Mouse (Mus musculus) hindbrain, embryonic 16.5 days (tissue): Measurements from ENCODE around the gene Gm5108. TPM values are rescaled to one million over a fixed set of nuclear protein-coding genes. Genes with fewer than 3 reads are reported as not detected.

ENCODE experiments used
- ATAC-seq: fragments of 200-750 bp; cut with Nextera tagmentation; 2 replicates; pipeline ENCODE4 v1.8.0; 2017; ENCODE audit warnings: moderate TSS enrichment, moderate library complexity
- H3K27ac ChIP-seq: fragments of 300-500 bp; sonication (generic); 2 replicates; pipeline ENCODE4 v1.5.1; 2014; ENCODE audit warnings: low read depth, mild to moderate bottlenecking, control low read depth, low read length, moderate library complexity
- H3K27me3 ChIP-seq: fragments of 300-500 bp; sonication (generic); replicated peaks from 2 replicates; pipeline ENCODE4 v1.6.1; 2014; ENCODE audit warnings: low read length; ENCODE audit not compliant: control insufficient read depth, insufficient read depth
- H3K36me3 ChIP-seq: fragments of 300-500 bp; sonication (generic); 2 replicates; pipeline ENCODE4 v1.6.1; 2014; ENCODE audit warnings: mild to moderate bottlenecking, low read length, moderate library complexity, mixed read lengths; ENCODE audit not compliant: control insufficient read depth, insufficient read depth
- H3K4me1 ChIP-seq: fragments of 300-500 bp; sonication (generic); 2 replicates; pipeline ENCODE4 v1.6.1; 2014; ENCODE audit warnings: low read depth, low read length; ENCODE audit not compliant: control insufficient read depth, insufficient read depth
- H3K4me2 ChIP-seq: fragments of 300-500 bp; sonication (generic); 2 replicates; pipeline ENCODE4 v1.6.1; 2014; ENCODE audit warnings: mild to moderate bottlenecking, low read length, control low read depth, moderate library complexity
- H3K4me3 ChIP-seq: fragments of 300-500 bp; sonication (generic); 2 replicates; pipeline ENCODE4 v1.5.1; 2014; ENCODE audit warnings: mild to moderate bottlenecking, low read length, control low read depth, moderate library complexity
- H3K9ac ChIP-seq: fragments of 300-500 bp; sonication (generic); 2 replicates; pipeline ENCODE4 v1.6.1; 2014; ENCODE audit warnings: low read depth, mild to moderate bottlenecking, control low read depth, low read length, moderate library complexity
- H3K9me3 ChIP-seq: fragments of 300-500 bp; sonication (generic); 2 replicates; pipeline ENCODE4 v1.6.1; 2014; ENCODE audit warnings: mild to moderate bottlenecking, low read length, moderate library complexity; ENCODE audit not compliant: control insufficient read depth
- WGBS: fragments of 180-500 bp; shearing (Covaris S2); extraction: QIAGEN DNeasy Blood & Tissue Kit; methylation state at CpG from one replicate; pipeline ENCODE4 v1.1.7; 2014; 5-methylcytosine and 5-hydroxymethylcytosine counted together
- polyA plus RNA-seq: library from polyadenylated mRNA; unstranded; fragments of >200 nt; fragmentation: Nextera tagmentation; extraction: Ambion mirVana; gene quantifications from 2 replicates; pipeline ENCODE4 v1.2.1, GENCODE M21; 2015

Gm5108 gene
- not detected in 2 replicates for polyA plus RNA-seq

DNA sequence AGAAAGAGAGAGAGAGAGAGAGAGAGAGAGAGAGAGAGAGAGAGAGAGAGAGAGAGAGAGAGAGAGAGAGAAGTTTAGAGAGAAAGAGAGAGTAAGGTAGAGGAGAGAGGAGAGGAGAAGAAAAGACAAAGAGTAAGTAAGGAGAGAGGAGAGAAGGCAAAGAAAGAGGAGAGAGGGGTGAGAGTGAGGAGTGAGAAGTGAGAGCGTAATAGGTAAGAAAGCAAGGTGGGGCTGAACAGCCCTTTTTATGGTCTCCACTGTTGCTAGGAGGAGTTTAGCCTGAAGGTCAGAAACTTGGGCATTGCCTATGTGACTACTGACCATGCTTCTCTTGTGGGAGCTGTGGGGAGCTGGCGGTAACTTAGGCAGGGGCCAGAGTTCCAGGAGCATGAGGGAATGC lies at the start of gene Gm5108:
Gene Gm5108 (plus strand): TSS at position 301 of the 400 bp plus-strand sequence.
- no peak within 1 kb of the TSS for H3K4me3 ChIP-seq
- H3K27ac ChIP-seq, result no peak within 1 kb of the TSS
- H3K36me3 ChIP-seq, result no peaks in the 10 kb centered on the region
- H3K9me3 ChIP-seq, result no peaks in the 10 kb centered on the region
- ATAC-seq, result no peak
- no peak within 1 kb of the TSS for H3K4me2 ChIP-seq
- no peaks in the 10 kb centered on the region for H3K27me3 ChIP-seq
- no peaks in the 10 kb centered on the region for H3K4me1 ChIP-seq
- 94% methylated on average over 2 of the region's 2 CpGs for WGBS
- H3K9ac ChIP-seq, result no peak within 1 kb of the TSS

DNA sequence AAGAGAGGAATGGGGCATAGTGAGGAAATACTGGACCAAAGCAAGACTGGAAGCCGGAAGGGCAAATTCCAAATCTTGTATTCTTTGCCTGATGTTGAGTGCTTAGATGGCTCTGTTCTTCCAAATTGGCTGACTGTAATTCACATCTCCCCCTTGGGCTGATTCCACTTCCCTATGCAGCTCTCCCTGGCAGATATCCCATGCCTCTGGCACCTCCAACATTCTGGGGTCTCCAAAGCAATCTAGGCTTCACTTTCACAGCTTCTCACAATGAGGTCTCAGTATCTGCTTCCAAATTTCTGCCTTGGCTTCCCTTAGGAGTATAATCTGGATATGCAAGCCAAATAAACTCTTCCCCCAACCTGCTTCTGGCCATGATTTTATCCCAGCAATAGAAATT lies 42.5 kb upstream of the Gm5108 start:
- Histone ChIP-seq H3K27me3 (no peaks in the 10 kb centered on the region), H3K36me3 (no peaks in the 10 kb centered on the region), H3K9ac (no peak overlapping the region), H3K9me3 (no peaks in the 10 kb centered on the region), H3K4me1 (no peaks in the 10 kb centered on the region), H3K27ac (no peak overlapping the region), H3K4me2 (no peak overlapping the region), H3K4me3 (no peak overlapping the region)
- ATAC-seq, result no peak
- 95% methylated on average over 1 of the region's 1 CpGs for WGBS

GRCm38 (mm10) chr5:67904555-67904954 lies 36.9 kb upstream of the Gm5108 start:
- ATAC-seq, result no peak

DNA sequence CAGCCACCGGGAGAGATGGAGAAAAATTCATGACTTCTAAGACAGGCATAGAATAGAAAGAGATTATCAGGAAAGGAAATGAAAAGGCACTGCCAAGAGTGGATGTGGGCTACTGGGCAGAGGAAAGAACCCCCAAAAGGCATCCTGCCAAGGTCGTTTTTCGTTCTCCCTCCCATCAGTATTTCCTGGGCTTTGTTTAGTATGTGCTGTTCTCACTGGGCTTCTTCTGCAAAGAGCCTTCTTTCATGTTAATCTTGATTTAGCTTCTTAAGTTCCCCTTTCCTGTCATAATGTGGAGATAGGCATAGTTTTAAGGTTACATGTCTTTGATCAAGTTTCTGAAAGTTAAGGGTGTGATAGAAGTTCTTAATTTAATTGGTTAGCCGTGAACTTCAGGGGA lies 10.9 kb upstream of the Gm5108 start:
- Histone ChIP-seq H3K27me3 (no peaks in the 10 kb centered on the region), H3K27ac (no peak overlapping the region), H3K36me3 (no peaks in the 10 kb centered on the region), H3K4me3 (no peak overlapping the region), H3K9ac (no peak overlapping the region), H3K9me3 (no peaks in the 10 kb centered on the region), H3K4me2 (no peak overlapping the region), H3K4me1 (no peaks in the 10 kb centered on the region)
- no peak for ATAC-seq
- WGBS, result 64% methylated on average over 4 of the region's 4 CpGs

More at GRCm38 (mm10) chr5:67904555-67904954, 36.9 kb upstream of the Gm5108 start:
- Histone ChIP-seq H3K36me3 (no peaks in the 10 kb centered on the region), H3K27ac (no peak overlapping the region), H3K4me1 (no peaks in the 10 kb centered on the region), H3K9ac (no peak overlapping the region), H3K27me3 (no peaks in the 10 kb centered on the region), H3K4me3 (no peak overlapping the region), H3K9me3 (no peaks in the 10 kb centered on the region), H3K4me2 (no peak overlapping the region)
- WGBS, result 81% methylated on average over 2 of the region's 2 CpGs

- Histone ChIP-seq H3K36me3 (no peaks in the 10 kb centered on the region), H3K9ac (no peak overlapping the region), H3K27me3 (no peaks in the 10 kb centered on the region), H3K4me2 (no peak overlapping the region), H3K4me1 (no peaks in the 10 kb centered on the region), H3K4me3 (no peak overlapping the region), H3K27ac (no peak overlapping the region), H3K9me3 (no peaks in the 10 kb centered on the region)
- 71% methylated on average over 2 of the region's 2 CpGs for WGBS
- ATAC-seq, result no peak
These were observed 9.8 kb upstream of the Gm5108 start for GRCm38 (mm10) chr5:67931623-67932022.

DNA sequence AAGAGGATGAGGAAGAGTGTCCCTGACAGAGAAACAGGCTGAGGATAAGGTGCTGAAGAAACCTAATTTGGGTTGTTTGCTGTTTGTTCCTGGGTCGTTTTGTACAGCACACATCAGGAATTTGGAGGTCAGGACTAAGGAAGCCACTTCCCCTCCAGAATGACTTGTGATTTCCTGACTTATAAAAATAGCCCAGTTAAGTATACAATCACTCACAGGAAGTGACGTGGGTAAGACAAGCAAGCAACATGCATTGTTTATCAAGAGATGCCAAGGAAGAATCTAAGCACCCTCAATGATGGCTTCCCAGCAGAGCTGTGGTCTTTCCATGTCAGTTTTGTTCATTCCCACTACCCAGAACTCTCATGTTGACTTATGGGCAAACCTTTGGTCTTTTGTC lies 1.7 kb downstream of the Gm5108 start:
- no peak overlapping the region for H3K4me3 ChIP-seq
- H3K4me2 ChIP-seq, result no peak overlapping the region
- no peak overlapping the region for H3K9ac ChIP-seq
- H3K4me1 ChIP-seq, result no peaks in the 10 kb centered on the region
- no peak overlapping the region for H3K27ac ChIP-seq
- H3K9me3 ChIP-seq, result no peaks in the 10 kb centered on the region
- WGBS, result 64% methylated on average over 2 of the region's 2 CpGs
- no peak for ATAC-seq
- H3K36me3 ChIP-seq, result no peaks in the 10 kb centered on the region
- H3K27me3 ChIP-seq, result no peaks in the 10 kb centered on the region

DNA sequence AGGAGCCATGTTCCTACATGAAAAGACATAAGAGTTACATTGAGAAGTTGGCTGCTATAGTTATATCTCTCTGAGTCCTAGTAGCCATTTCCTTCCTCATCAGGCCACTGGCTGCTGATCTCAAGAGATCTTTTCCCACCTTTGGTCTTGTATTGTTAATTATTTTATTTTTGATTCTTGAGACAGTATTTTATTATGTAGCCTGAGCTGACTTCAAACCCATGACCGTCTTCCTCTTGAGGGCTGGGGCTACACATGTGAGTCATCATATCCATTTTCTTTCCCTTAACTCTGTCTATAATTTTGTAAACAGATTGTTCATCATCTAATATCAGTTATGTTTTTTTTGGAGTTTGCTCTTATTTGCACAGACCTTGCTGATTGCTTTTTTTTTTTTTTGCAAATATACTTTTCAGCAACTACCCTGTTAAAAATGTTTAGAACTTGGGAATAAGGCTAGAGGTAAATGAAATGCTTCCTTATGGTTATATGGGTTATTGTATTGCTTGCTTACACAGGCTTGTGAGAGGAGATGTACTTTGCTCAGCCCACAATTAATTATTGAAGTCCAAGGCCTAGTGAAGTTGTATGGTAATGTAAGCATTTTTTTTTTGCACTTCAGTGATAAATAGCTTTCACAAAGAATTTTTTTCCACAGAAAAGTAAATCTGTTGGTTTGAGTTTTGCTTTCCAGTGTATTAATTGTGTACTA lies 2.8 kb downstream of the Gm5108 start:
- ATAC-seq, result no peak
- Histone ChIP-seq H3K4me2 (no peak overlapping the region), H3K4me3 (no peak overlapping the region), H3K27me3 (no peaks in the 10 kb centered on the region), H3K27ac (no peak overlapping the region), H3K36me3 (no peaks in the 10 kb centered on the region), H3K4me1 (no peaks in the 10 kb centered on the region), H3K9ac (no peak overlapping the region), H3K9me3 (no peaks in the 10 kb centered on the region)
- WGBS, result 98% methylated on average over 1 of the region's 1 CpGs

GRCm38 (mm10) chr5:67946321-67946720 lies 4.9 kb downstream of the Gm5108 start, which contains the start of gene Gm21905:
Gene Gm21905 (minus strand): TSS chr5:67946421.
- H3K4me2 ChIP-seq, result no peak within 1 kb of the TSS
- no peaks in the 10 kb centered on the region for H3K4me1 ChIP-seq
- no peak for ATAC-seq
- H3K9me3 ChIP-seq, result no peaks in the 10 kb centered on the region
- no peaks in the 10 kb centered on the region for H3K27me3 ChIP-seq
- no peak within 1 kb of the TSS for H3K9ac ChIP-seq
- H3K36me3 ChIP-seq, result no peaks in the 10 kb centered on the region
- WGBS, result 76% methylated on average over 5 of the region's 5 CpGs
- no peak within 1 kb of the TSS for H3K4me3 ChIP-seq
- H3K27ac ChIP-seq, result no peak within 1 kb of the TSS

DNA sequence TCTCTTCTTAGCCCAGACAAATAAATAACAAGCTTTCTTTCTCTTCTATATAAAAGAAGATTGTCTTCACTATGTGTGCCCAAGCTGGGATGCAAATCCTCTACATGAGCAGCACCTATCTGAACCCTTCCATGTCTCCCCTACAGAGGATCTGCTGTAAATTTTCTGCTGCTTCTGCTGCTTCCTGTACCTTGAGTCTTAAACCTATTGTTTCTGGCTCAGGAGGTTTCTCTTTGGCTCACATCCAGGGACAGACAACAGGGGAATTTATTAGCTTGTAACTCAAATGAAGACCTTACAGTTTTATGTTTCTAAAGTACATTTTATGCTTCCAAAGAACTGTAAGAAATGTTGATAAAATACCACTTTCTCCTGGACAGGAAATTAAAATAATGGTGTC lies 5.5 kb downstream of the Gm5108 start:
- Histone ChIP-seq H3K4me2 (no peak overlapping the region), H3K27me3 (no peaks in the 10 kb centered on the region), H3K27ac (no peak overlapping the region), H3K4me3 (no peak overlapping the region), H3K36me3 (no peaks in the 10 kb centered on the region), H3K9ac (no peak overlapping the region), H3K4me1 (no peaks in the 10 kb centered on the region), H3K9me3 (no peaks in the 10 kb centered on the region)
- no peak for ATAC-seq
